Mouse (Mus musculus) frontal cortex, postnatal 36 days (tissue): ENCODE measurements around the gene Nmur1.

ENCODE experiments used
- DNase-seq, 2 experiments: peaks; one replicate each; pipeline ENCODE4 v3.0.0; 2022; ENCODE audit warnings: low spot score in 2 of 2

Nmur1 gene

GRCm38 (mm10) chr1:86440887-86441723 lies 15.1 kb upstream of the Nmur1 start:
- no peak for DNase-seq

GRCm38 (mm10) chr1:86440171-86440886 lies 14.3 kb upstream of the Nmur1 start:
- DNase-seq: peak; percentile 90 to 95

- DNase-seq: no peak
Observed at GRCm38 (mm10) chr1:86439487-86440170, 13.6 kb upstream of the Nmur1 start.

GRCm38 (mm10) chr1:86438501-86438900 lies 12.5 kb upstream of the Nmur1 start:
- no peak for DNase-seq

GRCm38 (mm10) chr1:86438014-86438319 lies 11.9 kb upstream of the Nmur1 start:
- no peak for DNase-seq

- no peak for DNase-seq
Observed at GRCm38 (mm10) chr1:86437219-86438013, 11.4 kb upstream of the Nmur1 start.

- DNase-seq: peak; percentile 60 to 73
Observed at GRCm38 (mm10) chr1:86435302-86435821, 9.3 kb upstream of the Nmur1 start.

- DNase-seq: peak; percentile 99
Observed at GRCm38 (mm10) chr1:86434439-86435201, 8.6 kb upstream of the Nmur1 start.

- no peak for DNase-seq
Observed at GRCm38 (mm10) chr1:86434001-86434400, 8.0 kb upstream of the Nmur1 start.

- DNase-seq: no peak
Observed at GRCm38 (mm10) chr1:86433359-86433758, 7.3 kb upstream of the Nmur1 start.

GRCm38 (mm10) chr1:86432778-86433177 lies 6.8 kb upstream of the Nmur1 start:
- no peak for DNase-seq

GRCm38 (mm10) chr1:86430056-86430455 lies 4.0 kb upstream of the Nmur1 start:
- peak; percentile 78 to 89 for DNase-seq

GRCm38 (mm10) chr1:86424835-86425547 lies 1.0 kb downstream of the Nmur1 start:
- DNase-seq: no peak

- DNase-seq: no peak
Observed at GRCm38 (mm10) chr1:86424336-86424735, 1.7 kb downstream of the Nmur1 start.

- no peak for DNase-seq
Observed at GRCm38 (mm10) chr1:86423879-86424278, 2.1 kb downstream of the Nmur1 start.

GRCm38 (mm10) chr1:86421007-86421406 lies 5.0 kb downstream of the Nmur1 start:
- no peak for DNase-seq

GRCm38 (mm10) chr1:86416321-86416720 lies 9.7 kb downstream of the Nmur1 start:
- no peak for DNase-seq

- DNase-seq: no peak
Observed at GRCm38 (mm10) chr1:86415612-86416184, 10.3 kb downstream of the Nmur1 start.

GRCm38 (mm10) chr1:86415144-86415543 lies 10.9 kb downstream of the Nmur1 start:
- no peak for DNase-seq

GRCm38 (mm10) chr1:86414715-86415114 lies 11.3 kb downstream of the Nmur1 start:
- no peak for DNase-seq
